Mouse (Mus musculus) lung, postnatal 0 days (tissue): ENCODE data around the gene Slc6a1.

ENCODE experiments used
- CTCF ChIP-seq: IDR thresholded peaks from 2 replicates; pipeline ENCODE4 v1.5.1; 2016; ENCODE audit warnings: antibody characterized with exemption, mild to moderate bottlenecking
- EP300 ChIP-seq: IDR thresholded peaks from 2 replicates; pipeline ENCODE4 v1.6.1; 2016; ENCODE audit warnings: antibody characterized with exemption, mild to moderate bottlenecking, control low read depth

DNA sequence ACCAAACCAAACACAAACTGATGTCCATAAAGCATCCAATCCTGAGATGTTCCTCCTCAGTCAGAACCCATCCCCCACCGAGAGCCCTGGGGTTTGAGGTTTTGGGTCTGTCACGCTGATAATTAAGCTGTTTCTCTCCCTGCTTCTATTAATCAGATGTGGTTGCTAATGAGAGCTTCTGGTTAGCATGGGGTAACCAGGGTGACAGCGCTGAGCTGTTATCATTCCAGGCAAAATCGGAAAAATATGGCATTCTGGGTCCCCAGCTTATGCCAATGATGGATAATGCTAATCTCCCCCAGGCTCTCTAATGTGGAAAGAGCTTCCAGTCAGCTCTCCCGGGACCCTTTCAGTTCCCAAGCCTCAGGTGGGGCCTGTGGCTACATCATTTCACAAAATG, 38.1 kb downstream of the Slc6a1 start:
- TF ChIP-seq CTCF: no peak
- no peak for TF ChIP-seq EP300
